Mouse (Mus musculus): Measurements from ENCODE around the gene Ppp1r9a.
"Not testable (repeated sequence)": the region's sequence is repeated elsewhere in the genome, so short reads cannot be mapped to it uniquely, and the experiment has no call there.

Gene Ppp1r9a

GRCm38 (mm10) chr6:4902674-4903324 is at the start of gene Ppp1r9a:
TSS of gene Ppp1r9a (plus strand) at chr6:4902917.
- peaks cover 14% of the 10 kb centered on the region for H3K36me3 ChIP-seq (ENCODE audit: insufficient read depth, low read length)
- no peak for TF ChIP-seq CTCF (conservative IDR thresholded peaks at IDR 0.05; ENCODE audit: low read length)
- TF ChIP-seq POU5F1 (IDR thresholded peaks at IDR 0.05; ENCODE audit: borderline replicate concordance, low read length) = no peak
- no peak for TF ChIP-seq NANOG (IDR thresholded peaks at IDR 0.05; ENCODE audit: borderline replicate concordance, low read length)
- H3K27me3 ChIP-seq (ENCODE audit: insufficient read depth, low read length) = no peaks in the 10 kb centered on the region
- no peaks in the 10 kb centered on the region for H3K9me3 ChIP-seq (ENCODE audit: low read length)
- H3K4me1 ChIP-seq (replicated peaks; ENCODE audit: low read depth, low read length) = peaks cover 36% of the 10 kb centered on the region
- peak within 1 kb of the TSS; percentile 86 for H3K4me3 ChIP-seq (replicated peaks; ENCODE audit: low read length)

- Histone ChIP-seq H3K4me3 (replicated peaks; ENCODE audit: low read length) (no peak overlapping the region), H3K36me3 (ENCODE audit: insufficient read depth, low read length) (no peaks in the 10 kb centered on the region), H3K27me3 (ENCODE audit: insufficient read depth, low read length) (no peaks in the 10 kb centered on the region), H3K9me3 (ENCODE audit: low read length) (no peaks in the 10 kb centered on the region), H3K4me1 (replicated peaks; ENCODE audit: low read depth, low read length) (peaks cover 13% of the 10 kb centered on the region)
- TF ChIP-seq NANOG (IDR thresholded peaks at IDR 0.05; ENCODE audit: borderline replicate concordance, low read length) = peak; percentile 10; the same call in 1 of the 2 replicates
- TF ChIP-seq CTCF (conservative IDR thresholded peaks at IDR 0.05; ENCODE audit: low read length) = no peak
These were observed 47.5 kb upstream of the Ppp1r9a start for GRCm38 (mm10) chr6:4855236-4855635.

GRCm38 (mm10) chr6:4856919-4857318 is 45.8 kb upstream of the Ppp1r9a start:
- no peaks in the 10 kb centered on the region for H3K36me3 ChIP-seq (ENCODE audit: insufficient read depth, low read length)
- TF ChIP-seq POU5F1 (IDR thresholded peaks at IDR 0.05; ENCODE audit: borderline replicate concordance, low read length) = no peak
- TF ChIP-seq NANOG (IDR thresholded peaks at IDR 0.05; ENCODE audit: borderline replicate concordance, low read length) = no peak
- no peak for TF ChIP-seq CTCF (conservative IDR thresholded peaks at IDR 0.05; ENCODE audit: low read length)
- H3K4me3 ChIP-seq (replicated peaks; ENCODE audit: low read length) = no peak overlapping the region
- H3K27me3 ChIP-seq (ENCODE audit: insufficient read depth, low read length) = no peaks in the 10 kb centered on the region
- H3K9me3 ChIP-seq (ENCODE audit: low read length) = no peaks in the 10 kb centered on the region
- H3K4me1 ChIP-seq (replicated peaks; ENCODE audit: low read depth, low read length) = peaks cover 7% of the 10 kb centered on the region

- Histone ChIP-seq H3K4me1 (replicated peaks; ENCODE audit: low read depth, low read length) (peaks cover 26% of the 10 kb centered on the region), H3K4me3 (replicated peaks; ENCODE audit: low read length) (no peak overlapping the region), H3K9me3 (ENCODE audit: low read length) (no peaks in the 10 kb centered on the region), H3K27me3 (ENCODE audit: insufficient read depth, low read length) (no peaks in the 10 kb centered on the region), H3K36me3 (ENCODE audit: insufficient read depth, low read length) (no peaks in the 10 kb centered on the region)
- TF ChIP-seq CTCF (conservative IDR thresholded peaks at IDR 0.05; ENCODE audit: low read length) (no peak), POU5F1 (IDR thresholded peaks at IDR 0.05; ENCODE audit: borderline replicate concordance, low read length) (no peak), NANOG (IDR thresholded peaks at IDR 0.05; ENCODE audit: borderline replicate concordance, low read length) (no peak)
These were observed 18.4 kb upstream of the Ppp1r9a start for GRCm38 (mm10) chr6:4884316-4884715.

GRCm38 (mm10) chr6:4889544-4889943 is 13.2 kb upstream of the Ppp1r9a start:
- Histone ChIP-seq H3K9me3 (ENCODE audit: low read length) (no peaks in the 10 kb centered on the region), H3K4me3 (replicated peaks; ENCODE audit: low read length) (no peak overlapping the region), H3K36me3 (ENCODE audit: insufficient read depth, low read length) (no peaks in the 10 kb centered on the region), H3K27me3 (ENCODE audit: insufficient read depth, low read length) (no peaks in the 10 kb centered on the region), H3K4me1 (replicated peaks; ENCODE audit: low read depth, low read length) (peaks cover 65% of the 10 kb centered on the region)
- TF ChIP-seq NANOG (IDR thresholded peaks at IDR 0.05; ENCODE audit: borderline replicate concordance, low read length) (no peak), POU5F1 (IDR thresholded peaks at IDR 0.05; ENCODE audit: borderline replicate concordance, low read length) (no peak)

GRCm38 (mm10) chr6:4892417-4892816 is 10.3 kb upstream of the Ppp1r9a start:
- no peak overlapping the region for H3K4me3 ChIP-seq (replicated peaks; ENCODE audit: low read length)
- TF ChIP-seq POU5F1 (IDR thresholded peaks at IDR 0.05; ENCODE audit: borderline replicate concordance, low read length) = no peak
- no peaks in the 10 kb centered on the region for H3K36me3 ChIP-seq (ENCODE audit: insufficient read depth, low read length)
- H3K9me3 ChIP-seq (ENCODE audit: low read length) = no peaks in the 10 kb centered on the region
- no peaks in the 10 kb centered on the region for H3K27me3 ChIP-seq (ENCODE audit: insufficient read depth, low read length)
- H3K4me1 ChIP-seq (replicated peaks; ENCODE audit: low read depth, low read length) = peaks cover 64% of the 10 kb centered on the region

- H3K27me3 ChIP-seq (ENCODE audit: insufficient read depth, low read length); H3K36me3 ChIP-seq (ENCODE audit: insufficient read depth, low read length); H3K9me3 ChIP-seq (ENCODE audit: low read length): not testable (repeated sequence)
- peak overlapping the region; percentile 23; the same call in 1 of the 2 replicates for H3K4me3 ChIP-seq (replicated peaks; ENCODE audit: low read length)
- H3K4me1 ChIP-seq (replicated peaks; ENCODE audit: low read depth, low read length) = peaks cover 55% of the 10 kb centered on the region
These were observed 9.4 kb upstream of the Ppp1r9a start for GRCm38 (mm10) chr6:4893312-4893711.

GRCm38 (mm10) chr6:4899906-4900305 is 2.8 kb upstream of the Ppp1r9a start:
- H3K9me3 ChIP-seq (ENCODE audit: low read length) = no peaks in the 10 kb centered on the region
- H3K36me3 ChIP-seq (ENCODE audit: insufficient read depth, low read length) = no peaks in the 10 kb centered on the region
- no peak overlapping the region for H3K4me3 ChIP-seq (replicated peaks; ENCODE audit: low read length)
- TF ChIP-seq NANOG (IDR thresholded peaks at IDR 0.05; ENCODE audit: borderline replicate concordance, low read length) (no peak), POU5F1 (IDR thresholded peaks at IDR 0.05; ENCODE audit: borderline replicate concordance, low read length) (no peak), CTCF (conservative IDR thresholded peaks at IDR 0.05; ENCODE audit: low read length) (no peak)
- no peaks in the 10 kb centered on the region for H3K27me3 ChIP-seq (ENCODE audit: insufficient read depth, low read length)
- H3K4me1 ChIP-seq (replicated peaks; ENCODE audit: low read depth, low read length) = peaks cover 18% of the 10 kb centered on the region

GRCm38 (mm10) chr6:4903325-4904054 is 773 bp downstream of the Ppp1r9a start:
- peaks cover 14% of the 10 kb centered on the region for H3K36me3 ChIP-seq (ENCODE audit: insufficient read depth, low read length)
- H3K4me1 ChIP-seq (replicated peaks; ENCODE audit: low read depth, low read length) = peaks cover 36% of the 10 kb centered on the region
- H3K9me3 ChIP-seq (ENCODE audit: low read length) = no peaks in the 10 kb centered on the region
- H3K27me3 ChIP-seq (ENCODE audit: insufficient read depth, low read length) = no peaks in the 10 kb centered on the region
- no peak for TF ChIP-seq POU5F1 (IDR thresholded peaks at IDR 0.05; ENCODE audit: borderline replicate concordance, low read length)
- no peak for TF ChIP-seq CTCF (conservative IDR thresholded peaks at IDR 0.05; ENCODE audit: low read length)
- TF ChIP-seq NANOG (IDR thresholded peaks at IDR 0.05; ENCODE audit: borderline replicate concordance, low read length) = no peak
- peak overlapping the region; percentile 86 for H3K4me3 ChIP-seq (replicated peaks; ENCODE audit: low read length)

Measured in E14TG2a.4 (cell line).